Mouse (Mus musculus) liver, postnatal 0 days (tissue): Measurements from ENCODE around the gene Scamp1. TPM values are rescaled to one million over a fixed set of nuclear protein-coding genes. Genes with fewer than 3 reads are reported as not detected.
"Not testable (repeated sequence)": the region's sequence is repeated elsewhere in the genome, so short reads cannot be mapped to it uniquely, and the experiment has no call there.

Experiments
- ATAC-seq: fragments of 200-750 bp; cut with Nextera tagmentation; 2 replicates; pipeline ENCODE4 v1.8.0; 2017; ENCODE audit warnings: mild to moderate bottlenecking, moderate library complexity
- DNase-seq: peaks from one replicate; pipeline ENCODE4 v3.0.0-alpha.2; 2016
- H3K27ac ChIP-seq: fragments of 300-500 bp; sonication (generic); 2 replicates; pipeline ENCODE4 v1.5.1; 2014; ENCODE audit warnings: antibody characterized with exemption, moderate library complexity, mild to moderate bottlenecking, low read depth
- H3K27me3 ChIP-seq: fragments of 300-500 bp; sonication (generic); 2 replicates; pipeline ENCODE4 v1.6.1; 2014; ENCODE audit warnings: low read length, control low read depth, mixed read lengths; ENCODE audit not compliant: insufficient read depth
- H3K36me3 ChIP-seq: fragments of 300-500 bp; sonication (generic); replicated peaks from 2 replicates; pipeline ENCODE4 v1.6.1; 2014; ENCODE audit warnings: mild to moderate bottlenecking, control low read depth, low read length, moderate library complexity, mixed read lengths; ENCODE audit not compliant: insufficient read depth
- H3K4me1 ChIP-seq: fragments of 300-500 bp; sonication (generic); 2 replicates; pipeline ENCODE4 v1.6.1; 2014; ENCODE audit warnings: antibody characterized with exemption, mild to moderate bottlenecking, control low read depth; ENCODE audit not compliant: insufficient read depth
- H3K4me2 ChIP-seq: fragments of 300-500 bp; sonication (generic); 2 replicates; pipeline ENCODE4 v1.6.1; 2014; ENCODE audit warnings: low read depth, mild to moderate bottlenecking, low read length, moderate library complexity, mixed read lengths
- H3K4me3 ChIP-seq: fragments of 300-500 bp; sonication (generic); 2 replicates; pipeline ENCODE4 v1.5.1; 2014; ENCODE audit warnings: low read depth, low read length
- H3K9ac ChIP-seq: fragments of 300-500 bp; sonication (generic); replicated peaks from 2 replicates; pipeline ENCODE4 v1.6.1; 2014; ENCODE audit warnings: mild to moderate bottlenecking, moderate library complexity
- H3K9me3 ChIP-seq: fragments of 300-500 bp; sonication (generic); 2 replicates; pipeline ENCODE4 v1.6.1; 2016; ENCODE audit warnings: mild to moderate bottlenecking, control low read depth, low read length, mixed read lengths
- CTCF ChIP-seq: sonication (generic); IDR thresholded peaks from 2 replicates; pipeline ENCODE4 v1.5.1; 2016; ENCODE audit warnings: antibody characterized with exemption, low read depth
- EP300 ChIP-seq: IDR thresholded peaks from 2 replicates; pipeline ENCODE4 v1.6.1; 2016; ENCODE audit warnings: antibody characterized with exemption, low read depth, mild to moderate bottlenecking
- WGBS: fragments of 180-500 bp; shearing (Covaris S2); extraction: QIAGEN DNeasy Blood & Tissue Kit; methylation state at CpG from one replicate; pipeline ENCODE4 v1.1.7; 2014; ENCODE audit not compliant: insufficient replicate concordance; 5-methylcytosine and 5-hydroxymethylcytosine counted together
- polyA plus RNA-seq: library from polyadenylated mRNA; unstranded; fragments of >200 nt; fragmentation: Nextera tagmentation; extraction: Ambion mirVana; gene quantifications from 2 replicates; pipeline ENCODE4 v1.2.1, GENCODE M21; 2015

Scamp1 gene
- 12.0 and 13.8 TPM in 2 replicates for polyA plus RNA-seq

GRCm38 (mm10) chr13:94285281-94285871 lies at the start of gene Scamp1:
TSS of gene Scamp1 (minus strand) at chr13:94285857.
- no peak for TF ChIP-seq CTCF
- TF ChIP-seq EP300: no peak
- DNase-seq: peak; percentile 88
- H3K4me2 ChIP-seq: peak within 1 kb of the TSS; percentile 78
- under 1% methylated on average over 61 of the region's 62 CpGs for WGBS
- peak; percentile 93 for ATAC-seq
- peak within 1 kb of the TSS; percentile 81 for H3K27ac ChIP-seq
- H3K4me3 ChIP-seq: peak within 1 kb of the TSS; percentile 74
- no peaks in the 10 kb centered on the region for H3K27me3 ChIP-seq
- H3K4me1 ChIP-seq: peaks cover 9% of the 10 kb centered on the region
- peak within 1 kb of the TSS; percentile 74 for H3K9ac ChIP-seq
- H3K36me3 ChIP-seq: no peaks in the 10 kb centered on the region
- H3K9me3 ChIP-seq: no peaks in the 10 kb centered on the region

- Histone ChIP-seq H3K4me1 (no peaks in the 10 kb centered on the region), H3K4me2 (no peak overlapping the region)
These were observed 44.8 kb upstream of the Scamp1 start for GRCm38 (mm10) chr13:94330392-94330979.

GRCm38 (mm10) chr13:94329005-94329404 lies 43.3 kb upstream of the Scamp1 start:
- H3K9me3 ChIP-seq, H3K27me3 ChIP-seq, DNase-seq, H3K36me3 ChIP-seq, H3K4me3 ChIP-seq, H3K9ac ChIP-seq, H3K4me2 ChIP-seq, ATAC-seq, H3K4me1 ChIP-seq, H3K27ac ChIP-seq: not testable (repeated sequence)
- 80% methylated on average over 6 of the region's 6 CpGs for WGBS

More at GRCm38 (mm10) chr13:94330392-94330979, 44.8 kb upstream of the Scamp1 start:
- Histone ChIP-seq H3K27me3 (no peaks in the 10 kb centered on the region), H3K36me3 (no peaks in the 10 kb centered on the region), H3K9me3 (no peaks in the 10 kb centered on the region), H3K27ac (no peak overlapping the region), H3K9ac (no peak overlapping the region), H3K4me3 (no peak overlapping the region)
- DNase-seq (no peak), ATAC-seq (no peak)
- 77% methylated on average over 3 of the region's 3 CpGs for WGBS
- TF ChIP-seq CTCF: no peak
- no peak for TF ChIP-seq EP300

GRCm38 (mm10) chr13:94328063-94328462 lies 42.4 kb upstream of the Scamp1 start:
- no peak for DNase-seq
- WGBS: 29% methylated on average over 3 of the region's 3 CpGs
- no peaks in the 10 kb centered on the region for H3K9me3 ChIP-seq
- no peaks in the 10 kb centered on the region for H3K36me3 ChIP-seq
- H3K27ac ChIP-seq: no peak overlapping the region
- ATAC-seq: peak; percentile 61
- peak; percentile 54; the same call in 1 of the 2 replicates for TF ChIP-seq EP300
- TF ChIP-seq CTCF: no peak
- no peaks in the 10 kb centered on the region for H3K27me3 ChIP-seq
- H3K9ac ChIP-seq: no peak overlapping the region
- no peak overlapping the region for H3K4me2 ChIP-seq
- H3K4me3 ChIP-seq: no peak overlapping the region
- H3K4me1 ChIP-seq: no peaks in the 10 kb centered on the region

GRCm38 (mm10) chr13:94322475-94322874 lies 36.8 kb upstream of the Scamp1 start:
- TF ChIP-seq EP300: no peak
- TF ChIP-seq CTCF: no peak
- Histone ChIP-seq H3K27me3 (no peaks in the 10 kb centered on the region), H3K9me3 (no peaks in the 10 kb centered on the region), H3K4me1 (no peaks in the 10 kb centered on the region), H3K4me3 (no peak overlapping the region), H3K27ac (no peak overlapping the region), H3K4me2 (no peak overlapping the region), H3K36me3 (no peaks in the 10 kb centered on the region), H3K9ac (no peak overlapping the region)
- ATAC-seq (no peak), DNase-seq (no peak)
- WGBS: 58% methylated on average over 4 of the region's 4 CpGs

- 82% methylated on average over 1 of the region's 1 CpGs for WGBS
- no peaks in the 10 kb centered on the region for H3K9me3 ChIP-seq
- no peaks in the 10 kb centered on the region for H3K36me3 ChIP-seq
- H3K27ac ChIP-seq: no peak overlapping the region
- ATAC-seq (no peak), DNase-seq (no peak)
- H3K4me2 ChIP-seq: no peak overlapping the region
- no peak overlapping the region for H3K9ac ChIP-seq
- TF ChIP-seq EP300 (no peak), CTCF (no peak)
- H3K27me3 ChIP-seq: no peaks in the 10 kb centered on the region
- H3K4me3 ChIP-seq: no peak overlapping the region
- H3K4me1 ChIP-seq: no peaks in the 10 kb centered on the region
These were observed 35.6 kb upstream of the Scamp1 start for GRCm38 (mm10) chr13:94321094-94321792.
